In the genomic region with DNA sequence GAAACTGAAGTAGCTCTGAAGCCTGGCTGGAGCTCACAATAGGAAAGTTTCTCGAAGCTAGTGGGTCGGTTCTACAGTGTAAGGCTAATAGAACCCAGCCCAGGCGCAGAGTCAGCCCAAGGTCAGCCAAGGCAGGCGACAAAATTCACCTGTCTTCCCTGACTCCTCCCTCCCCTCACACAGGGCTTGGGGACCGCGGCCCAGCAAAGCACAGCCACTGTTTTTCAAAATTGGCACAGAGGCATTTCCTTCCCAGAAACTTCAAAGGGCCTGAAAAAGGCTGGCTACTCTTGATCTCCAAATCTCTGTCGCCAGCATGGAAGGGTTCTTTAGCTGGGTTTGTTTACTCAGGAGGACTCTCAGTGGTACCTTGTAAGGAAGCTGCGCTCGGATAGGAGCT, we compare ENCODE assay signal across 10 mouse cellular contexts. TPM values are rescaled to one million over a fixed set of nuclear protein-coding genes. Genes with fewer than 3 reads are reported as not detected.
DNase-seq lines count a peak whose midpoint lies in the region; ATAC-seq lines count a peak whose summit lies in the region.
"Had no signal": no experiment of that assay in that cellular context is flagged by ENCODE, and none has a peak within 500 bp of the region (broad histone marks: within the 10 kb centered on the region; RNA-seq: fewer than 3 reads in every experiment).

No protein-coding gene starts in this region.

- peak; percentile 19 for DNase-seq in embryo, embryonic 10.5 days (ENCODE audit: low spot score)
- no peak for DNase-seq in embryo, embryonic 10 days (ENCODE audit: low spot score)
- peak; percentile 10 for DNase-seq in R1 (ENCODE audit: low read depth, low spot score)
- peak; percentile 12 for DNase-seq in midbrain, embryonic 10.5 days (ENCODE audit: low spot score)
- DNase-seq in cerebellum, adult 9-11 months: no peak
- no peak for DNase-seq in T-cell, adult 2 months (ENCODE audit: low spot score)
- DNase-seq: B cell, adult 2 months had no signal

- H3K36me3 ChIP-seq in hindbrain, embryonic 16.5 days (ENCODE audit: control insufficient read depth, insufficient read depth, low read length): no peaks in the 10 kb centered on the region
- H3K36me3 ChIP-seq in midbrain, embryonic 10.5 days: no peaks in the 10 kb centered on the region

- H3K4me3 ChIP-seq in hindbrain, embryonic 16.5 days (ENCODE audit: low read length): peak overlapping the region; percentile 44
- peak overlapping the region; percentile 62 for H3K4me3 ChIP-seq in midbrain, embryonic 10.5 days

- peaks cover 9% of the 10 kb centered on the region; the same call in 1 of the 2 replicates for H3K4me1 ChIP-seq in hindbrain, embryonic 16.5 days (ENCODE audit: control insufficient read depth, insufficient read depth, low read depth, low read length)
- H3K4me1 ChIP-seq in midbrain, embryonic 10.5 days: peaks cover 16% of the 10 kb centered on the region

- ATAC-seq in hindbrain, embryonic 16.5 days: no peak
- no peak for ATAC-seq in granulocyte monocyte progenitor cell, adult 5-6 weeks (replicated peaks; ENCODE audit: poor library complexity, severe bottlenecking)

- H3K9me3 ChIP-seq in hindbrain, embryonic 16.5 days (ENCODE audit: control insufficient read depth, low read length): no peaks in the 10 kb centered on the region
- H3K9me3 ChIP-seq in midbrain, embryonic 10.5 days (replicated peaks): no peaks in the 10 kb centered on the region

- 6% methylated on average over 8 of the region's 9 CpGs for WGBS in hindbrain, embryonic 16.5 days
- 7% methylated on average over 9 of the region's 9 CpGs for WGBS in midbrain, embryonic 10.5 days

- H3K4me2 ChIP-seq in hindbrain, embryonic 16.5 days (ENCODE audit: low read length): peak overlapping the region; percentile 77

- H3K27ac ChIP-seq in hindbrain, embryonic 16.5 days (ENCODE audit: low read depth, low read length): no peak overlapping the region
- no peak overlapping the region for H3K27ac ChIP-seq in midbrain, embryonic 10.5 days (replicated peaks)
- H3K27ac ChIP-seq: liver, embryonic 14.5 days had no signal

- H3K27me3 ChIP-seq in hindbrain, embryonic 16.5 days (replicated peaks; ENCODE audit: control insufficient read depth, insufficient read depth, low read length): peaks cover 27% of the 10 kb centered on the region
- H3K27me3 ChIP-seq in midbrain, embryonic 10.5 days (ENCODE audit: low read depth, poor library complexity, severe bottlenecking): peaks cover 77% of the 10 kb centered on the region

- H3K9ac ChIP-seq in hindbrain, embryonic 16.5 days (ENCODE audit: low read depth, low read length): no peak overlapping the region
- H3K9ac ChIP-seq: liver, embryonic 14.5 days had no signal

RNA-seq across cellular contexts. Expression of a gene that starts 1.1 kb away (rescaled TPM):
- 3.7 and 3.8 TPM in 2 replicates for polyA plus RNA-seq in hindbrain, embryonic 16.5 days (2015; fragmentation: Nextera tagmentation; extraction: Ambion mirVana)
- polyA plus RNA-seq in midbrain, embryonic 10.5 days (2016; fragmentation: Nextera tagmentation; extraction: Ambion mirVana): 0.62 and 1.0 TPM in 2 replicates
- not detected in 2 replicates for total RNA-seq in granulocyte monocyte progenitor cell, adult 5-6 weeks (2014; fragmentation: Nextera tagmentation)
- total RNA-seq in granulocyte monocyte progenitor cell, adult 5-6 weeks (2017): not detected in 2 replicates

Comparison
In these comparisons a context has a peak if more than half of its experiments do, and no peak if none do; other contexts are left out.
1. DNase-seq: peak in embryo, embryonic 10.5 days (single experiment), R1 (single experiment) and midbrain, embryonic 10.5 days (single experiment); none in embryo, embryonic 10 days (single experiment), cerebellum, adult 9-11 months (single experiment) and T-cell, adult 2 months (single experiment).